Comparison of ENCODE assay signal across 8 mouse cellular contexts in genomic region chr16:33186134-33186533, GRCm38 (mm10). TPM values are rescaled to one million over a fixed set of nuclear protein-coding genes. Genes with fewer than 3 reads are reported as not detected.
DNase-seq lines count a peak whose midpoint lies in the region; ATAC-seq and TF ChIP-seq lines count a peak whose summit lies in the region.

No protein-coding gene starts in this region.

- TF ChIP-seq POLR2A in bone marrow macrophage, adult 2 months (IDR thresholded peaks at IDR 0.05; ENCODE audit: borderline replicate concordance, low read depth, low read length) = no peak

- no peaks in the 10 kb centered on the region for H3K9me3 ChIP-seq in kidney, embryonic 15.5 days (replicated peaks)
- no peaks in the 10 kb centered on the region for H3K9me3 ChIP-seq in hindbrain, embryonic 13.5 days
- no peaks in the 10 kb centered on the region for H3K9me3 ChIP-seq in midbrain, embryonic 14.5 days (ENCODE audit: control insufficient read depth, low read length)

- 17% methylated on average over 4 of the region's 4 CpGs for WGBS in kidney, embryonic 15.5 days
- 36% methylated on average over 4 of the region's 4 CpGs for WGBS in hindbrain, embryonic 13.5 days
- 34% methylated on average over 4 of the region's 4 CpGs for WGBS in midbrain, embryonic 14.5 days

- no peak for TF ChIP-seq CTCF in bone marrow macrophage, adult 2 months (IDR thresholded peaks at IDR 0.05; ENCODE audit: low read depth, low read length)

- H3K4me1 ChIP-seq in kidney, embryonic 15.5 days = peaks cover 19% of the 10 kb centered on the region
- peaks cover 28% of the 10 kb centered on the region for H3K4me1 ChIP-seq in bone marrow macrophage, adult 2 months (ENCODE audit: control insufficient read depth, insufficient read depth, low read length)
- peaks cover 42% of the 10 kb centered on the region for H3K4me1 ChIP-seq in hindbrain, embryonic 13.5 days (replicated peaks)
- H3K4me1 ChIP-seq in midbrain, embryonic 14.5 days (ENCODE audit: control insufficient read depth, insufficient read depth, low read length) = peaks cover 31% of the 10 kb centered on the region

- no peak for ATAC-seq in kidney, embryonic 15.5 days (replicated peaks; ENCODE audit: low FRiP score)
- ATAC-seq in hindbrain, embryonic 13.5 days (ENCODE audit: low FRiP score) = no peak
- no peak for ATAC-seq in midbrain, embryonic 14.5 days (ENCODE audit: low FRiP score, low TSS enrichment)
- no peak for ATAC-seq in frontal cortex, adult (ENCODE audit: low TSS enrichment)

- no peaks in the 10 kb centered on the region for H3K27me3 ChIP-seq in kidney, embryonic 15.5 days
- H3K27me3 ChIP-seq in hindbrain, embryonic 13.5 days = no peaks in the 10 kb centered on the region
- H3K27me3 ChIP-seq in midbrain, embryonic 14.5 days (ENCODE audit: control insufficient read depth, insufficient read depth, low read length) = no peaks in the 10 kb centered on the region

- H3K4me3 ChIP-seq in kidney, embryonic 15.5 days (replicated peaks) = peak overlapping the region; percentile 92
- peak overlapping the region; percentile 74 for H3K4me3 ChIP-seq in bone marrow macrophage, adult 2 months (ENCODE audit: insufficient read depth, low read length)
- H3K4me3 ChIP-seq in hindbrain, embryonic 13.5 days = peak overlapping the region; percentile 97
- H3K4me3 ChIP-seq in midbrain, embryonic 14.5 days (replicated peaks; ENCODE audit: low read depth, low read length) = peak overlapping the region; percentile 96

- peak overlapping the region; percentile 84 for H3K4me2 ChIP-seq in kidney, embryonic 15.5 days
- H3K4me2 ChIP-seq in hindbrain, embryonic 13.5 days = peak overlapping the region; percentile 100
- H3K4me2 ChIP-seq in midbrain, embryonic 14.5 days (ENCODE audit: low read length) = peak overlapping the region; percentile 99

- DNase-seq in kidney, adult 8-10 months = no peak
- no peak for DNase-seq in midbrain, embryonic 14.5 days
- no peak for DNase-seq in testis, postnatal 14 days (ENCODE audit: low spot score)
- no peak for DNase-seq in right cerebral cortex, adult 2 months (ENCODE audit: low spot score in 2 of 2)

- peak overlapping the region; percentile 95; the same call in 1 of the 2 replicates for H3K27ac ChIP-seq in kidney, embryonic 15.5 days
- peak overlapping the region; percentile 85 for H3K27ac ChIP-seq in bone marrow macrophage, adult 2 months (ENCODE audit: insufficient read depth, low read depth, low read length)
- no peak overlapping the region for H3K27ac ChIP-seq in hindbrain, embryonic 13.5 days
- no peak overlapping the region for H3K27ac ChIP-seq in midbrain, embryonic 14.5 days (replicated peaks; ENCODE audit: low read depth, low read length)

- no peaks in the 10 kb centered on the region for H3K36me3 ChIP-seq in kidney, embryonic 15.5 days
- H3K36me3 ChIP-seq in hindbrain, embryonic 13.5 days = no peaks in the 10 kb centered on the region
- no peaks in the 10 kb centered on the region for H3K36me3 ChIP-seq in midbrain, embryonic 14.5 days (ENCODE audit: control insufficient read depth, insufficient read depth, low read length)

- peak overlapping the region; percentile 91 for H3K9ac ChIP-seq in kidney, embryonic 15.5 days
- peak overlapping the region; percentile 96 for H3K9ac ChIP-seq in hindbrain, embryonic 13.5 days
- H3K9ac ChIP-seq in midbrain, embryonic 14.5 days (replicated peaks; ENCODE audit: low read length) = peak overlapping the region; percentile 90

RNA-seq across cellular contexts. Expression of gene Osbpl11, which starts 1.3 kb away (rescaled TPM):
- 17.2 and 18.9 TPM in 2 replicates for polyA plus RNA-seq in kidney, embryonic 15.5 days (2015; fragmentation: Nextera tagmentation; extraction: Ambion mirVana)
- polyA plus RNA-seq in bone marrow macrophage, adult 2 months (2012; ENCODE audit: insufficient read depth, insufficient read length, missing spikeins) = 44.6 and 49.1 TPM in 2 replicates
- 17.0 and 18.3 TPM in 2 replicates for polyA plus RNA-seq in hindbrain, embryonic 13.5 days (2015; fragmentation: Nextera tagmentation; extraction: Ambion mirVana)
- polyA plus RNA-seq in midbrain, embryonic 14.5 days (2014; fragmentation: Nextera tagmentation; extraction: Ambion mirVana) = 16.4 and 21.5 TPM in 2 replicates

Comparison
In these comparisons a context has a peak if more than half of its experiments do, and no peak if none do; other contexts are left out.
1. H3K27ac ChIP-seq: peak in kidney, embryonic 15.5 days (single experiment) and bone marrow macrophage, adult 2 months (single experiment); none in hindbrain, embryonic 13.5 days (single experiment) and midbrain, embryonic 14.5 days (single experiment).
2. Peak in every context shown above with its lines, with median percentiles within 50 percentile points of each other: H3K4me2 ChIP-seq, H3K4me3 ChIP-seq and H3K9ac ChIP-seq.